Mouse (Mus musculus) CD8-positive naive resting alpha-beta T cell, adult 2 months (primary cell): Measurements from ENCODE around the gene Myo9b.
A peak's percentile ranks its signal among the peaks of the same experiment; 100 is the strongest.
"Not testable (repeated sequence)": the region's sequence is repeated elsewhere in the genome, so short reads cannot be mapped to it uniquely, and the experiment has no call there.

Source experiments
- DNase-seq, 2 experiments: peaks; one replicate each; pipeline ENCODE4 v3.0.0; 2022; ENCODE audit warnings: low read depth in 2 of 2, low spot score in 2 of 2

Myo9b gene

GRCm38 (mm10) chr8:71296188-71296621 lies 23.7 kb downstream of the Myo9b start:
- no peak for DNase-seq

- DNase-seq, result no peak
Observed at GRCm38 (mm10) chr8:71296784-71297183, 24.3 kb downstream of the Myo9b start.

GRCm38 (mm10) chr8:71297439-71297838 lies 24.9 kb downstream of the Myo9b start:
- no peak for DNase-seq

GRCm38 (mm10) chr8:71299716-71300115 lies 27.2 kb downstream of the Myo9b start:
- DNase-seq, result no peak

GRCm38 (mm10) chr8:71302788-71303187 lies 30.3 kb downstream of the Myo9b start:
- no peak for DNase-seq

GRCm38 (mm10) chr8:71303632-71304031 lies 31.1 kb downstream of the Myo9b start:
- DNase-seq, result no peak

- DNase-seq, result no peak
Observed at GRCm38 (mm10) chr8:71305988-71306387, 33.5 kb downstream of the Myo9b start.

- DNase-seq, result no peak
Observed at GRCm38 (mm10) chr8:71307371-71307770, 34.9 kb downstream of the Myo9b start.

- DNase-seq, result no peak
Observed at GRCm38 (mm10) chr8:71307913-71308312, 35.4 kb downstream of the Myo9b start.

GRCm38 (mm10) chr8:71310446-71310845 lies 37.9 kb downstream of the Myo9b start:
- no peak for DNase-seq

- DNase-seq, result no peak
Observed at GRCm38 (mm10) chr8:71312700-71313099, 40.2 kb downstream of the Myo9b start.

- no peak for DNase-seq
Observed at GRCm38 (mm10) chr8:71313951-71314350, 41.4 kb downstream of the Myo9b start.

- no peak for DNase-seq
Observed at GRCm38 (mm10) chr8:71315972-71316371, 43.5 kb downstream of the Myo9b start.

- no peak for DNase-seq
Observed at GRCm38 (mm10) chr8:71316486-71317031, 44.0 kb downstream of the Myo9b start.

- not testable (repeated sequence) for DNase-seq
Observed at GRCm38 (mm10) chr8:71318610-71319009, 46.1 kb downstream of the Myo9b start.

GRCm38 (mm10) chr8:71319760-71320159 lies 47.2 kb downstream of the Myo9b start:
- not testable (repeated sequence) for DNase-seq

GRCm38 (mm10) chr8:71322939-71323338 lies 50.4 kb downstream of the Myo9b start:
- no peak for DNase-seq

GRCm38 (mm10) chr8:71324848-71325247 lies 52.3 kb downstream of the Myo9b start:
- DNase-seq, result peak; percentile 10 to 26

GRCm38 (mm10) chr8:71337834-71338233 lies 65.3 kb downstream of the Myo9b start:
- DNase-seq, result not testable (repeated sequence)

- DNase-seq, result no peak
Observed at GRCm38 (mm10) chr8:71340625-71341024, 68.1 kb downstream of the Myo9b start.

- DNase-seq, result no peak
Observed at GRCm38 (mm10) chr8:71346581-71346980, 74.1 kb downstream of the Myo9b start.

GRCm38 (mm10) chr8:71351117-71351516 lies 78.6 kb downstream of the Myo9b start:
- no peak for DNase-seq

- no peak for DNase-seq
Observed at GRCm38 (mm10) chr8:71351520-71351919, 79.0 kb downstream of the Myo9b start.
